Mouse (Mus musculus): ENCODE results near the gene Ttc22. TPM values are rescaled to one million over a fixed set of nuclear protein-coding genes. Genes with fewer than 3 reads are reported as not detected.

Gene Ttc22
- total and polyA plus RNA-seq, 2 experiments from 2014 or later = 0.25 to 0.73 TPM

GRCm38 (mm10) chr4:106645797-106646196 lies 23.6 kb downstream of the Ttc22 start:
- no peaks in the 10 kb centered on the region for H3K36me3 ChIP-seq (replicated peaks; ENCODE audit: control insufficient read depth, insufficient read depth, low read length)
- no peaks in the 10 kb centered on the region for H3K9me3 ChIP-seq (replicated peaks; ENCODE audit: control insufficient read depth, low read length)
- no peak overlapping the region for H3K4me2 ChIP-seq (ENCODE audit: low read depth, low read length)
- H3K4me3 ChIP-seq (ENCODE audit: low read depth, low read length) = no peak overlapping the region
- H3K4me1 ChIP-seq (ENCODE audit: control insufficient read depth, insufficient read depth) = no peaks in the 10 kb centered on the region
- DNase-seq (ENCODE audit: low spot score) = no peak
- peaks cover 14% of the 10 kb centered on the region; the same call in 1 of the 2 replicates for H3K27me3 ChIP-seq (ENCODE audit: control insufficient read depth, insufficient read depth, low read length)
- H3K9ac ChIP-seq (replicated peaks; ENCODE audit: low read depth, low read length) = no peak overlapping the region
- peak overlapping the region; percentile 69 for H3K27ac ChIP-seq (ENCODE audit: low read depth)
- TF ChIP-seq EP300 (IDR thresholded peaks at IDR 0.05; ENCODE audit: low read depth) (no peak), CTCF (IDR thresholded peaks at IDR 0.05; ENCODE audit: low read depth) (no peak)
- ATAC-seq (ENCODE audit: insufficient read depth, low read depth) = no peak
- 69% methylated on average over 5 of the region's 5 CpGs for WGBS

GRCm38 (mm10) chr4:106647137-106647536 lies 24.9 kb downstream of the Ttc22 start:
- DNase-seq (ENCODE audit: low spot score) (no peak), ATAC-seq (ENCODE audit: insufficient read depth, low read depth) (no peak)
- H3K9ac ChIP-seq (replicated peaks; ENCODE audit: low read depth, low read length) = no peak overlapping the region
- 80% methylated on average over 6 of the region's 6 CpGs for WGBS
- H3K27ac ChIP-seq (ENCODE audit: low read depth) = peak overlapping the region; percentile 64; the same call in 1 of the 2 replicates
- H3K4me2 ChIP-seq (ENCODE audit: low read depth, low read length) = no peak overlapping the region
- H3K4me3 ChIP-seq (ENCODE audit: low read depth, low read length) = no peak overlapping the region
- TF ChIP-seq EP300 (IDR thresholded peaks at IDR 0.05; ENCODE audit: low read depth) = no peak
- TF ChIP-seq CTCF (IDR thresholded peaks at IDR 0.05; ENCODE audit: low read depth) = no peak
- peaks cover 14% of the 10 kb centered on the region; the same call in 1 of the 2 replicates for H3K27me3 ChIP-seq (ENCODE audit: control insufficient read depth, insufficient read depth, low read length)
- no peaks in the 10 kb centered on the region for H3K9me3 ChIP-seq (replicated peaks; ENCODE audit: control insufficient read depth, low read length)
- H3K4me1 ChIP-seq (ENCODE audit: control insufficient read depth, insufficient read depth) = peaks cover 8% of the 10 kb centered on the region
- H3K36me3 ChIP-seq (replicated peaks; ENCODE audit: control insufficient read depth, insufficient read depth, low read length) = no peaks in the 10 kb centered on the region

- Histone ChIP-seq H3K27me3 (ENCODE audit: control insufficient read depth, insufficient read depth, low read length) (peaks cover 14% of the 10 kb centered on the region; the same call in 1 of the 2 replicates), H3K9me3 (replicated peaks; ENCODE audit: control insufficient read depth, low read length) (no peaks in the 10 kb centered on the region), H3K9ac (replicated peaks; ENCODE audit: low read depth, low read length) (peak within 1 kb of the TSS; percentile 59), H3K4me2 (ENCODE audit: low read depth, low read length) (peak within 1 kb of the TSS; percentile 86), H3K36me3 (replicated peaks; ENCODE audit: control insufficient read depth, insufficient read depth, low read length) (no peaks in the 10 kb centered on the region; the same call in 1 of the 2 replicates), H3K4me1 (ENCODE audit: control insufficient read depth, insufficient read depth) (peaks cover 8% of the 10 kb centered on the region), H3K4me3 (ENCODE audit: low read depth, low read length) (peak within 1 kb of the TSS; percentile 66), H3K27ac (ENCODE audit: low read depth) (peak within 1 kb of the TSS; percentile 14; the same call in 1 of the 2 replicates)
- WGBS = 3% methylated on average over 40 of the region's 40 CpGs
- DNase-seq (ENCODE audit: low spot score) (peak; percentile 96), ATAC-seq (ENCODE audit: insufficient read depth, low read depth) (peak; percentile 99)
- no peak for TF ChIP-seq EP300 (IDR thresholded peaks at IDR 0.05; ENCODE audit: low read depth)
- TF ChIP-seq CTCF (IDR thresholded peaks at IDR 0.05; ENCODE audit: low read depth) = no peak
Measured at GRCm38 (mm10) chr4:106650833-106651527, 28.7 kb downstream of the Ttc22 start, which contains the start of gene Pars2. Pars2 (plus strand) TSS chr4:106651069.

GRCm38 (mm10) chr4:106652546-106652945 lies 30.3 kb downstream of the Ttc22 start:
- no peak overlapping the region for H3K9ac ChIP-seq (replicated peaks; ENCODE audit: low read depth, low read length)
- no peak for ATAC-seq (ENCODE audit: insufficient read depth, low read depth)

GRCm38 (mm10) chr4:106653051-106653450 lies 30.8 kb downstream of the Ttc22 start:
- no peak overlapping the region for H3K4me2 ChIP-seq (ENCODE audit: low read depth, low read length)
- H3K27me3 ChIP-seq (ENCODE audit: control insufficient read depth, insufficient read depth, low read length) = peaks cover 10% of the 10 kb centered on the region; the same call in 1 of the 2 replicates
- 82% methylated on average over 15 of the region's 15 CpGs for WGBS
- H3K4me3 ChIP-seq (ENCODE audit: low read depth, low read length) = no peak overlapping the region
- TF ChIP-seq EP300 (IDR thresholded peaks at IDR 0.05; ENCODE audit: low read depth) = no peak
- no peak for TF ChIP-seq CTCF (IDR thresholded peaks at IDR 0.05; ENCODE audit: low read depth)
- no peak overlapping the region for H3K27ac ChIP-seq (ENCODE audit: low read depth)
- peaks cover 8% of the 10 kb centered on the region for H3K4me1 ChIP-seq (ENCODE audit: control insufficient read depth, insufficient read depth)
- no peak for ATAC-seq (ENCODE audit: insufficient read depth, low read depth)
- peaks cover 8% of the 10 kb centered on the region; the same call in 1 of the 2 replicates for H3K36me3 ChIP-seq (replicated peaks; ENCODE audit: control insufficient read depth, insufficient read depth, low read length)
- no peak overlapping the region for H3K9ac ChIP-seq (replicated peaks; ENCODE audit: low read depth, low read length)
- no peaks in the 10 kb centered on the region for H3K9me3 ChIP-seq (replicated peaks; ENCODE audit: control insufficient read depth, low read length)
- no peak for DNase-seq (ENCODE audit: low spot score)

More at GRCm38 (mm10) chr4:106652546-106652945, 30.3 kb downstream of the Ttc22 start:
- H3K4me1 ChIP-seq (ENCODE audit: control insufficient read depth, insufficient read depth) = peaks cover 8% of the 10 kb centered on the region
- H3K4me2 ChIP-seq (ENCODE audit: low read depth, low read length) = no peak overlapping the region
- peaks cover 14% of the 10 kb centered on the region; the same call in 1 of the 2 replicates for H3K27me3 ChIP-seq (ENCODE audit: control insufficient read depth, insufficient read depth, low read length)
- no peak for DNase-seq (ENCODE audit: low spot score)
- H3K36me3 ChIP-seq (replicated peaks; ENCODE audit: control insufficient read depth, insufficient read depth, low read length) = peaks cover 5% of the 10 kb centered on the region; the same call in 1 of the 2 replicates
- no peaks in the 10 kb centered on the region for H3K9me3 ChIP-seq (replicated peaks; ENCODE audit: control insufficient read depth, low read length)
- no peak overlapping the region for H3K4me3 ChIP-seq (ENCODE audit: low read depth, low read length)
- 86% methylated on average over 3 of the region's 3 CpGs for WGBS
- no peak overlapping the region for H3K27ac ChIP-seq (ENCODE audit: low read depth)
- TF ChIP-seq CTCF (IDR thresholded peaks at IDR 0.05; ENCODE audit: low read depth) = no peak
- TF ChIP-seq EP300 (IDR thresholded peaks at IDR 0.05; ENCODE audit: low read depth) = no peak

All from heart, postnatal 0 days (tissue).